Mouse (Mus musculus) liver, embryonic 13.5 days (tissue): ENCODE data around the gene Tmem189. TPM values are rescaled to one million over a fixed set of nuclear protein-coding genes. Genes with fewer than 3 reads are reported as not detected.

ENCODE experiments used
- ATAC-seq: fragments of 200-750 bp; cut with Nextera tagmentation; 2 replicates; pipeline ENCODE4 v1.8.0; 2017; ENCODE audit warnings: low read depth, mild to moderate bottlenecking, moderate number of reproducible peaks, moderate library complexity
- DNase-seq: peaks from one replicate; pipeline ENCODE4 v3.0.0; 2022
- H3K27ac ChIP-seq: fragments of 300-500 bp; sonication (generic); 2 replicates; pipeline ENCODE4 v1.5.1; 2015; ENCODE audit warnings: moderate library complexity, mild to moderate bottlenecking, inconsistent platforms
- H3K27me3 ChIP-seq: fragments of 300-500 bp; sonication (generic); 2 replicates; pipeline ENCODE4 v1.6.1; 2015; ENCODE audit warnings: mild to moderate bottlenecking, inconsistent platforms
- H3K36me3 ChIP-seq: fragments of 300-500 bp; sonication (generic); 2 replicates; pipeline ENCODE4 v1.6.1; 2015; ENCODE audit warnings: mild to moderate bottlenecking, inconsistent platforms
- H3K4me1 ChIP-seq: fragments of 300-500 bp; sonication (generic); replicated peaks from 2 replicates; pipeline ENCODE4 v1.6.1; 2015; ENCODE audit warnings: inconsistent platforms
- H3K4me2 ChIP-seq: fragments of 300-500 bp; sonication (generic); 2 replicates; pipeline ENCODE4 v1.6.1; 2015; ENCODE audit warnings: inconsistent platforms, mild to moderate bottlenecking, moderate library complexity
- H3K4me3 ChIP-seq: fragments of 300-500 bp; sonication (generic); replicated peaks from 2 replicates; pipeline ENCODE4 v1.5.1; 2015; ENCODE audit warnings: mild to moderate bottlenecking, inconsistent platforms
- H3K9ac ChIP-seq: fragments of 300-500 bp; sonication (generic); 2 replicates; pipeline ENCODE4 v1.6.1; 2015; ENCODE audit warnings: mild to moderate bottlenecking, inconsistent platforms
- H3K9me3 ChIP-seq: fragments of 300-500 bp; sonication (generic); replicated peaks from 2 replicates; pipeline ENCODE4 v1.6.1; 2016; ENCODE audit warnings: inconsistent platforms
- WGBS: fragments of 180-500 bp; shearing (Covaris S2); methylation state at CpG from one replicate; pipeline ENCODE4 v1.1.7; 2015; ENCODE audit not compliant: insufficient replicate concordance; 5-methylcytosine and 5-hydroxymethylcytosine counted together
- polyA plus RNA-seq: library from polyadenylated mRNA; unstranded; fragments of >200 nt; fragmentation: Nextera tagmentation; extraction: Ambion mirVana; gene quantifications from 2 replicates; pipeline ENCODE4 v1.2.1, GENCODE M21; 2015

The Tmem189 gene
- polyA plus RNA-seq, 1 experiment from 2014 or later, result 16.1 TPM

DNA sequence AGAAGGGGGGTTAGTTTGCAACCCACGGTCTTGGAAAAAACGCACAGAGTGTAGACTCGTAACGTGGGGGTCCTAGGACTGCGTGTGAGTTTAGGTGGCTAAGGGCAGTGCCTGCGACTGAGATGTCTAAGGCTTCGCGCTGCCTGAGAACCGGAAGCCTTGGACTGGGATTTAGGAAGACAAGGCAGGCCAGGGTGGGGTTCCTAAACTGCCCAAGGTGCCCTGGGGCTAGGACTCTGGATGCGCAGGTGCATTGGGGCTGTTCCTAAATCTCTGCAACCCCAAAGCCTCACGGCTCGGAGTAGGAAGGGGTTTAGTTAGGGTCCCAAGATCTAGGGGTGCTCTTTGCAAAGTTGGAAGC, 29.0 kb downstream of the Tmem189 start:
- H3K9me3 ChIP-seq, result no peaks in the 10 kb centered on the region
- H3K4me3 ChIP-seq, result peak overlapping the region; percentile 86
- H3K27ac ChIP-seq, result peak overlapping the region; percentile 84
- peak overlapping the region; percentile 95 for H3K9ac ChIP-seq
- H3K4me1 ChIP-seq, result peaks cover 57% of the 10 kb centered on the region
- H3K27me3 ChIP-seq, result peaks cover 15% of the 10 kb centered on the region; the same call in 1 of the 2 replicates
- no peaks in the 10 kb centered on the region; the same call in 1 of the 2 replicates for H3K36me3 ChIP-seq
- 7% methylated on average over 12 of the region's 12 CpGs for WGBS
- no peak for DNase-seq
- H3K4me2 ChIP-seq, result peak overlapping the region; percentile 97
- no peak for ATAC-seq

DNA sequence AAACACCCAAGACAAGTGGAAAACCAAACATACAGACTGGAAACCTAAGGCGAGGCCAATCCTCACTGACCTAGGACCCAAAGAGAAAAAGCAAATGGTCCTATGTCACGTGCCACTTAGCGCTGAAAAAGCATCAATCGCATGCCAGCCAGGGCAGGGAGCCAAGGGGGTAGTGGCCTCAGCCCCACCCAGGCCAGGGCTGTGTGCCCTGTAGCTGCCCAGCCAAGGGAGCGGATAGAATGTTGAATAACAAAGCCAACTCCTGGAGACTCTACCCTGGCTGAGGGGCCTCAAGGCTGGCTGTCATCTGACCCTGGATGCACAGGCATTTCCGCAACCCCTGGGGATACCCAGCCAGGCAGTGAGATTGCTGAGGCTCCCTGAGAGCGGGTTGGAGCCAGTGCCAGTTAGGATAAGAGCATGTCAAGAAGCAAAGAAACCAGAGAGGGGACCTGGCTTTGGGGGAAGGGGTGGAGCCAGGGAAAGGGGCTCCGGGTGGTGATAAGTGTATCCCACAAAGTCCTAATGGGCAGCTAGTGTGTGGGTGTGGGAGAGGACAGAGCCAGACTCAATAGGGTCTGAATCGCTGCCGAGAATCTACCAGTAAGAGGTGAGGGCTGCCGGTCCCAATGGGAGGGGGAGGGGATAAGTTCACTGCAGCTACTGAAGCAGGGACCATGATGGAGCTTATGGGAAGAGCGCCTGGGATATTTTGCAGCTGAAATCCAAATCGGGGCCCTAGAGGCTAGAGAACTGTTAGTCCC, 29.6 kb downstream of the Tmem189 start:
- Histone ChIP-seq H3K4me2 (peak overlapping the region; percentile 97), H3K4me1 (peaks cover 57% of the 10 kb centered on the region), H3K36me3 (no peaks in the 10 kb centered on the region; the same call in 1 of the 2 replicates), H3K27me3 (peaks cover 15% of the 10 kb centered on the region; the same call in 1 of the 2 replicates), H3K27ac (no peak overlapping the region), H3K9ac (peak overlapping the region; percentile 95), H3K4me3 (peak overlapping the region; percentile 86), H3K9me3 (no peaks in the 10 kb centered on the region)
- ATAC-seq, result no peak
- no peak for DNase-seq
- 37% methylated on average over 13 of the region's 13 CpGs for WGBS

GRCm38 (mm10) chr2:167659177-167659846, 30.3 kb downstream of the Tmem189 start:
- peaks cover 57% of the 10 kb centered on the region for H3K4me1 ChIP-seq
- DNase-seq (no peak), ATAC-seq (no peak)
- peak overlapping the region; percentile 86 for H3K4me3 ChIP-seq
- H3K27ac ChIP-seq, result no peak overlapping the region; the same call in 1 of the 2 replicates
- H3K4me2 ChIP-seq, result peak overlapping the region; percentile 97
- H3K9me3 ChIP-seq, result no peaks in the 10 kb centered on the region
- no peak overlapping the region for H3K9ac ChIP-seq
- H3K27me3 ChIP-seq, result peaks cover 12% of the 10 kb centered on the region; the same call in 1 of the 2 replicates
- WGBS, result 68% methylated on average over 10 of the region's 10 CpGs
- H3K36me3 ChIP-seq, result peaks cover 3% of the 10 kb centered on the region

DNA sequence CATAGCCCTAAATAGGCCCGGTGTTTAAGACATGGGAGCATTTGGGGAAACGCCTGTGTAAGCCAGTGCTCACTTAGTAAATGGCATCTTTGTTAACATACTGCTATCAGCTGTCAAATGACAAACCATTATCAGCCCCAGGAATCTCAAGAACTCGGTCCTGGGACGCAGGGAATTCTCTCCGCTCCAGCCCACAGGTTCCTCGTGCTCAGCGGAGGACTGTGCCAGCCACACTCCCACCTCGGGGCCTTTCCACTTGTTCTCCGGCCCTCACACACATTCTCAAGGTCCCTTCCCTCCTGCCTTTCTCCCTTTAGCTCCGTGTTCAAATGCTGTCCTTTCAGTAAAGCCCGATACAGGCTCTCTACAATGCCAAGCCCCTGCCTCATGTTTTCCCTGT, 30.9 kb downstream of the Tmem189 start:
- Histone ChIP-seq H3K4me2 (peak overlapping the region; percentile 97; the same call in 1 of the 2 replicates), H3K27me3 (peaks cover 12% of the 10 kb centered on the region; the same call in 1 of the 2 replicates), H3K4me3 (peak overlapping the region; percentile 86; the same call in 1 of the 2 replicates), H3K27ac (no peak overlapping the region), H3K36me3 (peaks cover 9% of the 10 kb centered on the region), H3K9me3 (no peaks in the 10 kb centered on the region), H3K4me1 (peaks cover 57% of the 10 kb centered on the region), H3K9ac (no peak overlapping the region)
- 71% methylated on average over 11 of the region's 11 CpGs for WGBS
- ATAC-seq (no peak), DNase-seq (no peak)

GRCm38 (mm10) chr2:167657973-167658372, 31.6 kb downstream of the Tmem189 start:
- Histone ChIP-seq H3K9ac (no peak overlapping the region), H3K27ac (peak overlapping the region; percentile 53; the same call in 1 of the 2 replicates), H3K9me3 (no peaks in the 10 kb centered on the region), H3K27me3 (peaks cover 13% of the 10 kb centered on the region; the same call in 1 of the 2 replicates), H3K36me3 (peaks cover 15% of the 10 kb centered on the region), H3K4me3 (no peak overlapping the region), H3K4me2 (no peak overlapping the region), H3K4me1 (peaks cover 60% of the 10 kb centered on the region)
- WGBS, result 73% methylated on average over 4 of the region's 4 CpGs
- DNase-seq (no peak), ATAC-seq (no peak)

- ATAC-seq (no peak), DNase-seq (no peak)
- Histone ChIP-seq H3K4me2 (peak overlapping the region; percentile 17), H3K27me3 (0 out of 2 replicates have a peak, but pooled peaks cover 4% of the 10 kb centered on the region), H3K36me3 (peaks cover 19% of the 10 kb centered on the region), H3K4me1 (peaks cover 58% of the 10 kb centered on the region), H3K4me3 (no peak overlapping the region), H3K9me3 (no peaks in the 10 kb centered on the region), H3K27ac (peak overlapping the region; percentile 53), H3K9ac (peak overlapping the region; percentile 14; the same call in 1 of the 2 replicates)
- WGBS, result 40% methylated on average over 16 of the region's 16 CpGs
Measured at GRCm38 (mm10) chr2:167656629-167657478, 32.8 kb downstream of the Tmem189 start.

DNA sequence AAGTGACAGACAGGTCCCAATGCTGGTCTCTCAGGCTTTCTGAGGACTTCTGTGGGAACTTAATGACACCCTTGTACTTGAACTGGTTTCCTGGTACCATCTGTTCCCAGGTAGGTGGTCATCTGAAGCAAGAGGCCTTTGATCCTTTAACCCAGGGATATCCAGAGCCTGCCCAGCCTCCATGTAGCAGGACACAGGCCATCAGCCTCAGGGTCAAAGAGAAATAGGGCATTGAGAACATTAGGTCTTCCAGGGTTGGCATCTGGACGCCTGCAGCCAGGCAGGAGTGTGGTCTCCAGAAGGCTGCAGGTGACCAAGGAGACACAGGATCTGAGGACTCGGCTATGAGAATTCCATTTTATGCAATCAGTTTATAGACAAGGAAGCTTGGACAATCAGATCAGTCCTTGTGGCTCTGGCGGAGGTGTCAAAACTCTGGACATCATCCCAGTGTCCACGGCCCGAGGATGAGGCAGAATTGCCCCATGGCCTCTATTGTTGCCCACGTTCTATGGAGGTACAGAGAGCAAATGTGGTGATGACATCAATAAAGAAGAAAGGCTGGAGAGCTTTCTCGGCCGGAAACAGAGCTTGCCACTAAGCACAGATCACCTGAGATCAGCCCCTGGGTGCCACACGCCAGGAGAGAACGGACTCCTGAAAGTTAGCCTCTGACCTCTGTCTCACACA, 34.6 kb downstream of the Tmem189 start:
- Histone ChIP-seq H3K9ac (no peak overlapping the region), H3K36me3 (peaks cover 29% of the 10 kb centered on the region), H3K4me1 (peaks cover 44% of the 10 kb centered on the region), H3K4me3 (no peak overlapping the region), H3K4me2 (no peak overlapping the region), H3K27me3 (0 out of 2 replicates have a peak, but pooled peaks cover 4% of the 10 kb centered on the region), H3K9me3 (no peaks in the 10 kb centered on the region), H3K27ac (no peak overlapping the region)
- ATAC-seq (no peak), DNase-seq (no peak)
- 83% methylated on average over 10 of the region's 10 CpGs for WGBS

GRCm38 (mm10) chr2:167652694-167653093, 36.9 kb downstream of the Tmem189 start:
- Histone ChIP-seq H3K36me3 (peaks cover 36% of the 10 kb centered on the region), H3K27ac (no peak overlapping the region)

GRCm38 (mm10) chr2:167651622-167652021, 38.0 kb downstream of the Tmem189 start:
- WGBS, result 84% methylated on average over 9 of the region's 9 CpGs
- Histone ChIP-seq H3K36me3 (peaks cover 38% of the 10 kb centered on the region), H3K27ac (no peak overlapping the region), H3K27me3 (0 out of 2 replicates have a peak, but pooled peaks cover 4% of the 10 kb centered on the region), H3K4me3 (no peak overlapping the region), H3K9me3 (no peaks in the 10 kb centered on the region), H3K4me1 (peaks cover 17% of the 10 kb centered on the region), H3K9ac (no peak overlapping the region), H3K4me2 (no peak overlapping the region)
- ATAC-seq, result no peak
- DNase-seq, result no peak

More at GRCm38 (mm10) chr2:167652694-167653093, 36.9 kb downstream of the Tmem189 start:
- DNase-seq (no peak), ATAC-seq (no peak)
- Histone ChIP-seq H3K4me2 (no peak overlapping the region), H3K27me3 (0 out of 2 replicates have a peak, but pooled peaks cover 4% of the 10 kb centered on the region), H3K9ac (no peak overlapping the region), H3K9me3 (no peaks in the 10 kb centered on the region), H3K4me1 (peaks cover 28% of the 10 kb centered on the region), H3K4me3 (no peak overlapping the region)
- 66% methylated on average over 7 of the region's 7 CpGs for WGBS

GRCm38 (mm10) chr2:167649290-167650032, 40.2 kb downstream of the Tmem189 start:
- 79% methylated on average over 12 of the region's 12 CpGs for WGBS
- Histone ChIP-seq H3K4me2 (no peak overlapping the region), H3K9ac (no peak overlapping the region), H3K4me1 (peaks cover 15% of the 10 kb centered on the region), H3K36me3 (peaks cover 58% of the 10 kb centered on the region), H3K4me3 (no peak overlapping the region), H3K27ac (no peak overlapping the region), H3K9me3 (no peaks in the 10 kb centered on the region), H3K27me3 (0 out of 2 replicates have a peak, but pooled peaks cover 4% of the 10 kb centered on the region)
- no peak for DNase-seq
- no peak for ATAC-seq
